Mouse (Mus musculus): Measurements from ENCODE around the gene Utp6. TPM values are rescaled to one million over a fixed set of nuclear protein-coding genes. Genes with fewer than 3 reads are reported as not detected.

Utp6 gene
- total RNA-seq, 2 experiments from 2014 or later, result 26.1 to 26.6 TPM

GRCm38 (mm10) chr11:79885713-79886393 is 76.3 kb downstream of the Utp6 start:
- no peak for DNase-seq (ENCODE audit: low spot score in 2 of 2)

GRCm38 (mm10) chr11:79884784-79885183 is 77.4 kb downstream of the Utp6 start:
- DNase-seq (ENCODE audit: low spot score in 2 of 2), result no peak

Other genes starting within 250 kb of the Utp6 start
- gene Suz12, start 30.7 kb upstream of the Utp6 start, total RNA-seq (2021), result 10 to 100 TPM; 34.3 to 37.7 TPM
- 10 to 100 TPM; 12.1 to 15.0 TPM for gene Crlf3, start 118.6 kb upstream of the Utp6 start, total RNA-seq (2021)
- 1 to 10 TPM; 2.7 to 3.0 TPM for gene Atad5, start 127.0 kb upstream of the Utp6 start, total RNA-seq (2021)
- gene Tefm, start 179.8 kb upstream of the Utp6 start, total RNA-seq (2021), result 1 to 10 TPM; 6.9 to 7.2 TPM
- gene Adap2, start 191.7 kb upstream of the Utp6 start, total RNA-seq (2021), result 1 to 10 TPM; 4.7 to 7.2 TPM
- 1 to 10 TPM; 3.9 to 4.1 TPM for gene Rnf135, start 221.5 kb upstream of the Utp6 start, total RNA-seq (2021)
- gene Rhot1, start 246.6 kb upstream of the Utp6 start, total RNA-seq (2021), result 10 to 100 TPM; 72.1 to 73.3 TPM

All from left cerebral cortex, adult 18-20 months (tissue).